Mouse (Mus musculus) left cerebral cortex, adult 2 months (tissue): ENCODE results near the gene Snorc. TPM values are rescaled to one million over a fixed set of nuclear protein-coding genes. Genes with fewer than 3 reads are reported as not detected.

Experiments
- DNase-seq, 2 experiments: peaks; one replicate each; pipeline ENCODE4 v3.0.0; 2021 to 2022; ENCODE audit warnings: low spot score in 2 of 2, mixed read lengths in 1 of 2; ENCODE audit errors: extremely low spot score in 1 of 2
- H3K27ac ChIP-seq: fragments of 200-600 bp; 2 replicates; pipeline ENCODE4 v1.8.1; 2022
- H3K4me3 ChIP-seq: fragments of 200-600 bp; 2 replicates; pipeline ENCODE4 v1.8.1; 2022
- CTCF ChIP-seq: fragments of 200-600 bp; IDR thresholded peaks from 2 replicates; pipeline ENCODE4 v1.8.1; 2022; ENCODE audit warnings: antibody characterized with exemption, mild to moderate bottlenecking, moderate library complexity
- intact Hi-C: fragments of 180-260 bp; cut with DNase I; formaldehyde crosslinking; loops from one replicate; pipeline ENCODE4 v1.15.1; 2025
- total RNA-seq, 2 experiments: library from RNA; stranded (reverse); gene quantifications; 2 replicates each; pipeline ENCODE4 v1.2.3; 2021

Snorc gene
- total RNA-seq, 2 experiments from 2014 or later = 0.84 TPM; not detected in 1

- DNase-seq = peak; percentile 77 to 78
- Histone ChIP-seq H3K27ac (peak overlapping the region; percentile 74), H3K4me3 (peak overlapping the region; percentile 20; the same call in 1 of the 2 replicates)
- intact Hi-C loops = loop anchor here (10.0 kb wide), 1 partner anchor 280 kb away; the partner anchor contains the start of gene Atg16l1
- TF ChIP-seq CTCF = no peak
Observed at GRCm38 (mm10) chr1:87475076-87475895, 5.2 kb downstream of the Snorc start.

GRCm38 (mm10) chr1:87482546-87482945 lies 12.5 kb downstream of the Snorc start:
- no peak for DNase-seq
- no peak overlapping the region for H3K27ac ChIP-seq
- intact Hi-C loops = no loop called here
- H3K4me3 ChIP-seq = no peak overlapping the region
- TF ChIP-seq CTCF = no peak

- peak; percentile 71 to 72 for DNase-seq
- intact Hi-C loops = loop anchor here (2.0 to 5.0 kb wide), 2 partner anchors 194 to 236 kb away; no protein-coding TSS in a partner anchor
- peak overlapping the region; percentile 9; the same call in 1 of the 2 replicates for H3K27ac ChIP-seq
- TF ChIP-seq CTCF = no peak; the same call in 1 of the 2 replicates
- no peak overlapping the region for H3K4me3 ChIP-seq
Observed at GRCm38 (mm10) chr1:87486386-87486785, 16.3 kb downstream of the Snorc start.

GRCm38 (mm10) chr1:87492285-87492684 lies 22.2 kb downstream of the Snorc start:
- no peak for DNase-seq
- H3K27ac ChIP-seq = no peak overlapping the region
- intact Hi-C loops = no loop called here
- TF ChIP-seq CTCF = no peak
- no peak overlapping the region for H3K4me3 ChIP-seq

GRCm38 (mm10) chr1:87493542-87493941 lies 23.5 kb downstream of the Snorc start:
- Histone ChIP-seq H3K4me3 (no peak overlapping the region), H3K27ac (peak overlapping the region; percentile 63; the same call in 1 of the 2 replicates)
- DNase-seq = no peak
- intact Hi-C loops = no loop called here
- no peak for TF ChIP-seq CTCF

GRCm38 (mm10) chr1:87505524-87505923 lies 35.5 kb downstream of the Snorc start:
- peak overlapping the region; percentile 66 for H3K27ac ChIP-seq
- no peak for TF ChIP-seq CTCF
- intact Hi-C loops = loop anchor here (5.0 kb wide), 3 partner anchors 87 to 177 kb away; no protein-coding TSS in a partner anchor

GRCm38 (mm10) chr1:87507857-87508256 lies 37.8 kb downstream of the Snorc start:
- H3K4me3 ChIP-seq = peak overlapping the region; percentile 76
- peak overlapping the region; percentile 98 for H3K27ac ChIP-seq
- DNase-seq = no peak
- intact Hi-C loops = loop anchor here (2.0 to 5.0 kb wide), 4 partner anchors 84 to 213 kb away; no protein-coding TSS in a partner anchor
- TF ChIP-seq CTCF = peak; percentile 25; the same call in 1 of the 2 replicates

More at GRCm38 (mm10) chr1:87505524-87505923, 35.5 kb downstream of the Snorc start:
- H3K4me3 ChIP-seq = peak overlapping the region; percentile 31
- no peak for DNase-seq

- no peak for TF ChIP-seq CTCF
- intact Hi-C loops = loop anchor here (2.0 to 5.0 kb wide), 4 partner anchors 83 to 212 kb away; no protein-coding TSS in a partner anchor
- DNase-seq = peak in 1 of 2 experiments; percentile 52
- peak overlapping the region; percentile 76 for H3K4me3 ChIP-seq
- H3K27ac ChIP-seq = peak overlapping the region; percentile 98
Observed at GRCm38 (mm10) chr1:87508591-87509560, 38.8 kb downstream of the Snorc start.

- Histone ChIP-seq H3K27ac (peak within 1 kb of the TSS; percentile 98), H3K4me3 (peak within 1 kb of the TSS; percentile 76)
- intact Hi-C loops = loop anchor here (2.0 to 5.0 kb wide), 4 partner anchors 83 to 211 kb away; no protein-coding TSS in a partner anchor
- TF ChIP-seq CTCF = no peak
- DNase-seq = peak in 1 of 2 experiments; percentile 47
Observed at GRCm38 (mm10) chr1:87509561-87510165, 39.6 kb downstream of the Snorc start, which contains the start of gene Neu2. Gene Neu2, plus strand, starts transcription at chr1:87509889.

- no peak for TF ChIP-seq CTCF
- Histone ChIP-seq H3K27ac (peak overlapping the region; percentile 98), H3K4me3 (peak overlapping the region; percentile 76)
- intact Hi-C loops = no loop called here
- DNase-seq = peak; percentile 79 to 81
Observed at GRCm38 (mm10) chr1:87510166-87510691, 40.2 kb downstream of the Snorc start.
